ENCODE assay signal across 9 mouse cellular contexts in the genomic region with DNA sequence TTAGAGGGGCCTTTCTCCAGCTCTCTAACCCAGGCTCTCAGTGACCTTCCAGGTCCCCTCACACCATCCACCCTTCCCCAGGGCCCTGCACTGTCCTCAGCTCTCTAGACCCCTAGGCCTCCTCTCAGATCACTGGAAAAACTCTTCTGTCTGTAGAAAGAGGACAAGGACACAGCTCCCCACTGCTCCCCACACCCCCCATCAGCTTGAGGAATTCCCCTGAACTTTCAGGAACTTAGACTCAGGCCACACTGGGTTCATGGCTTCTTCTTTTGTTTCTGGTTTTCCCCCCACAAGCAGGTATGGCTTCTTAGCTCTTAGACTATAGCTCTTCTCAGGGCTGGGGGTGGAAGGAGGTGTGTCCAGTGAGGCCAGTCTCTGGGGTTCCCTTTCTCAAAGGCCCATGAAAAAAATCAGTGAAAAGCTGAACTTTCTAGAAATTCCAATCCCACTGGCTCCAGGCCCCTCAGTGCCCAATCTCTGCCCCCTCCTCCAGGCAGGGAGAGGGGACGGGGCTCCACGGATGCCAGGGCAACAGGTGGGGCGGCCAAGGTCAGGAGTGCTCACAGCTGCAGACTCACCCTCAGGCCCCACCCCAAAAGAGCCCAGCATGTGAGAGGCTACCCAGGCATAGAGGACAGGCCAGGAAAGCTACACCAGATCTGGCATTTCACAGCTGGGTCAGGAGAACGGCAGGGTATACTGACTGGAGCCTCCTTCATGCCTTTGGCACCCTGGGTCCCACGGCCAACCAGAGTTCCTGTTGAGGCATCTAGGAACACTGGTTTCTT. TPM values are rescaled to one million over a fixed set of nuclear protein-coding genes. Genes with fewer than 3 reads are reported as not detected.
DNase-seq lines count a peak whose midpoint lies in the region; ATAC-seq and TF ChIP-seq lines count a peak whose summit lies in the region.
"Had no signal": no experiment of that assay in that cellular context is flagged by ENCODE, and none has a peak within 500 bp of the region (broad histone marks: within the 10 kb centered on the region; RNA-seq: fewer than 3 reads in every experiment).

No protein-coding gene starts in this region.

- peaks cover 4% of the 10 kb centered on the region for H3K4me1 ChIP-seq in heart, embryonic 16.5 days (ENCODE audit: control insufficient read depth, insufficient read depth, low read length)
- peaks cover 58% of the 10 kb centered on the region; the same call in 1 of the 2 replicates for H3K4me1 ChIP-seq in spleen, adult 2 months (ENCODE audit: control insufficient read depth, insufficient read depth, insufficient read length)
- peaks cover 20% of the 10 kb centered on the region for H3K4me1 ChIP-seq in stomach, embryonic 14.5 days (ENCODE audit: control insufficient read depth, insufficient read depth, low read length)

- no peaks in the 10 kb centered on the region for H3K27me3 ChIP-seq in heart, embryonic 16.5 days (ENCODE audit: control insufficient read depth, insufficient read depth, low read length)
- no peaks in the 10 kb centered on the region for H3K27me3 ChIP-seq in spleen, adult 2 months (ENCODE audit: control insufficient read depth, insufficient read depth, low read length)
- no peaks in the 10 kb centered on the region for H3K27me3 ChIP-seq in stomach, embryonic 14.5 days (ENCODE audit: control insufficient read depth, insufficient read depth, low read length)

- no peaks in the 10 kb centered on the region for H3K36me3 ChIP-seq in heart, embryonic 16.5 days (ENCODE audit: control insufficient read depth, insufficient read depth)
- H3K36me3 ChIP-seq in spleen, adult 2 months (ENCODE audit: control insufficient read depth, insufficient read depth, low read length) = no peaks in the 10 kb centered on the region
- no peaks in the 10 kb centered on the region for H3K36me3 ChIP-seq in stomach, embryonic 14.5 days (ENCODE audit: control insufficient read depth, insufficient read depth, low read length)

- ATAC-seq in heart, embryonic 16.5 days (replicated peaks; ENCODE audit: extremely low read depth, insufficient read depth, low FRiP score) = 0 out of 2 replicates have a peak, but pooled peaks have one; percentile 18
- ATAC-seq in granulocyte monocyte progenitor cell, adult 5-6 weeks (replicated peaks; ENCODE audit: poor library complexity, severe bottlenecking) = peak; percentile 40
- ATAC-seq in stomach, embryonic 14.5 days (ENCODE audit: insufficient number of reproducible peaks, insufficient read depth, low FRiP score, low read depth) = peak; percentile 34; the same call in 1 of the 2 replicates

- no peak for TF ChIP-seq CTCF in spleen, adult 2 months (IDR thresholded peaks at IDR 0.05; ENCODE audit: extremely low read depth, insufficient read depth, insufficient read length, insufficient replicate concordance)
- TF ChIP-seq CTCF in layer of hippocampus, adult 2 months (conservative IDR thresholded peaks at IDR 0.05) = no peak

- DNase-seq in heart, adult 9 months (ENCODE audit: low spot score in 2 of 2) = no peak
- DNase-seq in spleen, adult 2 months (ENCODE audit: low read depth in 1 of 2, low spot score in 2 of 2) = peak in 1 of 2 experiments; percentile 52
- no peak for DNase-seq in spleen, postnatal 4 days (ENCODE audit: low spot score in 2 of 2)
- DNase-seq in layer of hippocampus, adult 2 months (ENCODE audit: low spot score in 2 of 2) = no peak
- DNase-seq in right cerebral cortex, postnatal 4 days = no peak
- DNase-seq: kidney, adult 18-20 months had no signal

- TF ChIP-seq POLR2A in spleen, adult 2 months (IDR thresholded peaks at IDR 0.05; ENCODE audit: low read depth, low read length) = no peak

- 57% methylated on average over 5 of the region's 5 CpGs for WGBS in heart, embryonic 16.5 days
- 47% methylated on average over 5 of the region's 5 CpGs for WGBS in spleen, adult 2 months
- 48% methylated on average over 5 of the region's 5 CpGs for WGBS in stomach, embryonic 14.5 days

- H3K9me3 ChIP-seq in heart, embryonic 16.5 days (replicated peaks; ENCODE audit: control insufficient read depth, low read length) = no peaks in the 10 kb centered on the region
- H3K9me3 ChIP-seq in stomach, embryonic 14.5 days (ENCODE audit: control insufficient read depth, low read depth, low read length) = no peaks in the 10 kb centered on the region

- H3K4me2 ChIP-seq in heart, embryonic 16.5 days (ENCODE audit: low read depth, low read length) = no peak overlapping the region
- no peak overlapping the region for H3K4me2 ChIP-seq in stomach, embryonic 14.5 days (replicated peaks; ENCODE audit: low read depth, low read length)

- no peak overlapping the region for H3K27ac ChIP-seq in heart, embryonic 16.5 days (ENCODE audit: low read length)
- H3K27ac ChIP-seq in spleen, adult 2 months (ENCODE audit: insufficient read depth, low read length) = peak overlapping the region; percentile 93
- H3K27ac ChIP-seq in stomach, embryonic 14.5 days (ENCODE audit: low read length) = peak overlapping the region; percentile 8; the same call in 1 of the 2 replicates
- H3K27ac ChIP-seq in layer of hippocampus, adult 2 months = no peak overlapping the region

- H3K9ac ChIP-seq in heart, embryonic 16.5 days (ENCODE audit: low read length) = no peak overlapping the region
- no peak overlapping the region for H3K9ac ChIP-seq in stomach, embryonic 14.5 days (replicated peaks; ENCODE audit: low read depth, low read length)

- H3K4me3 ChIP-seq in heart, embryonic 16.5 days (ENCODE audit: low read length) = no peak overlapping the region
- H3K4me3 ChIP-seq in spleen, adult 2 months (ENCODE audit: extremely low read depth, insufficient read depth, insufficient read length) = no peak overlapping the region
- H3K4me3 ChIP-seq in stomach, embryonic 14.5 days (ENCODE audit: low read depth, low read length) = no peak overlapping the region
- H3K4me3 ChIP-seq in layer of hippocampus, adult 2 months = no peak overlapping the region

RNA-seq across cellular contexts. Expression of a gene that starts 21.5 kb away (rescaled TPM):
- polyA plus RNA-seq in heart, embryonic 16.5 days (2015; fragmentation: Nextera tagmentation; extraction: Ambion mirVana) = 2.6 and 3.8 TPM in 2 replicates
- polyA plus RNA-seq in spleen, adult 2 months (2012; rRNA removed) = 53.8 and 67.1 TPM in 2 replicates
- total RNA-seq in granulocyte monocyte progenitor cell, adult 5-6 weeks (2014; fragmentation: Nextera tagmentation) = 6.3 and 14.9 TPM in 2 replicates
- total RNA-seq in granulocyte monocyte progenitor cell, adult 5-6 weeks (2017) = 6.9 and 7.2 TPM in 2 replicates
- 7.6 and 8.0 TPM in 2 replicates for polyA plus RNA-seq in stomach, embryonic 14.5 days (2014; fragmentation: Nextera tagmentation; extraction: Ambion mirVana)
- total RNA-seq in layer of hippocampus, adult 2 months (2021) = 10 to 100 TPM; 10.9 to 11.0 TPM

RNA-seq across cellular contexts. Expression of a gene that starts 36.8 kb away (rescaled TPM):
- 3.6 and 3.8 TPM in 2 replicates for polyA plus RNA-seq in heart, embryonic 16.5 days (2015; fragmentation: Nextera tagmentation; extraction: Ambion mirVana)
- polyA plus RNA-seq in spleen, adult 2 months (2012; rRNA removed) = 1.8 and 2.4 TPM in 2 replicates
- 0.77 and 2.9 TPM in 2 replicates for total RNA-seq in granulocyte monocyte progenitor cell, adult 5-6 weeks (2014; fragmentation: Nextera tagmentation)
- not detected in 2 replicates for total RNA-seq in granulocyte monocyte progenitor cell, adult 5-6 weeks (2017)
- 11.0 and 11.5 TPM in 2 replicates for polyA plus RNA-seq in stomach, embryonic 14.5 days (2014; fragmentation: Nextera tagmentation; extraction: Ambion mirVana)
- total RNA-seq in layer of hippocampus, adult 2 months (2021) = 10 to 100 TPM; 23.6 to 24.5 TPM

Comparison
In these comparisons a context has a peak if more than half of its experiments do, and no peak if none do; other contexts are left out.
1. H3K27ac ChIP-seq: peak in spleen, adult 2 months (single experiment) and stomach, embryonic 14.5 days (single experiment); none in heart, embryonic 16.5 days (single experiment) and layer of hippocampus, adult 2 months (single experiment).
2. Peak in every context shown above with its lines, with median percentiles within 50 percentile points of each other: ATAC-seq.